Mouse (Mus musculus) spleen, postnatal 10 days (tissue): ENCODE measurements around the gene Sec31b.

Source experiments
- DNase-seq, 2 experiments: peaks; one replicate each; pipeline ENCODE4 v3.0.0; 2021 to 2022; ENCODE audit warnings: low spot score in 2 of 2

The Sec31b gene

DNA sequence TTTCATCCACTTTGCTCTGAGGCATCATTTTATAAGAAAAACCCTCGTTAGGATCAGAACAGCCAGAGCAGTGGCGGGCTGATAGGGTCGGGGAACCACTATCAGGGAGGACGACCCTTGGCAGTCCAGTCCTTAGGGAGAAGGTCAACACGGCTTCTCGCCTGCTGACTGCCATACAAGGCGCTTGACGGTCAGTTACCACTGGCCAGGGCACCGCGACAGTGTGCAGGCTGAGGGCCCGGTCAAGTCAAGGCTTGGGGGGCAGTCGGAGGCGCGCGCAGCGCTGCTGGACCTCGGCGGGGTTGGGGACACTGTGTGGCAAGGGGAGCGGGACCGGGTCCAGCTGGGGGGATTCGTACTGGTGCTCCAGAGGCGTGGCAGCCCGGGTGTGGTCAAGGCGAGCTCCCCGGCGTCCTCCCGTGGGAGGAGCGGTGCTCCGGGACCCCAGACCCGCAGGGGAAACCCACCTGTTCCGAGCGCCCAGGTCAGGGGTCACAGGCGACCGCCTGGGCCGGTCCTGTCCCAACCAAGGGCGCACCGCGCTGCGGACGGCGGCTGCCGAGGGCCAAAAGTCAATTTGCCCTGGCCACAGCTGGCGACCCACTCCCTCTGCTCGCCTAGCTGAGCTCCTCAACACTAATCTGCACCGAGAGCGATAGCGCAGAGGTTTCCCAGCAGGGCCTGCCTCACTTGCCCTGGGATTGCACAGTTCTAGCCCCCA lies at the start of gene Sec31b:
TSS of gene Sec31b (minus strand) at position 544 of the 721 bp plus-strand sequence.
- peak; percentile 22 to 56 for DNase-seq

DNA sequence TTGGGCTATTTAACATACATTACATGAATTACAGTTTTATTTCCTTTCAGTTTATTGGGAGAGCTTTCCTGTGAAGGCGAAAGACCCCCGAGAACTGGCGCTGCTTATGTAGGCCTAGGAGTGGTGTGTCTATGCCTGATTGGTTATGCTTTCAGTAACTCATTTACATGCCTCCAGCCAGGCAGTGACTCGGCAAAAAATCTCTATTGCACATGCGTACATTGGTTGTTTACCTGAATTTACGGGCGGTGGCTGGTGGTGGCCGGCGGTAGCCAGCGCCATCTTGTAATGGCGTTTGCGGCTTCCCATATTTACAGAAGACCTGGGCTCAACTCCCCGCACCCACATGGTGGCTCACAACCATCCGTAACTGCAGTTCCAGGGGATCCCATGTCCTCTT lies 48.5 kb upstream of the Sec31b start:
- DNase-seq, result no peak

DNA sequence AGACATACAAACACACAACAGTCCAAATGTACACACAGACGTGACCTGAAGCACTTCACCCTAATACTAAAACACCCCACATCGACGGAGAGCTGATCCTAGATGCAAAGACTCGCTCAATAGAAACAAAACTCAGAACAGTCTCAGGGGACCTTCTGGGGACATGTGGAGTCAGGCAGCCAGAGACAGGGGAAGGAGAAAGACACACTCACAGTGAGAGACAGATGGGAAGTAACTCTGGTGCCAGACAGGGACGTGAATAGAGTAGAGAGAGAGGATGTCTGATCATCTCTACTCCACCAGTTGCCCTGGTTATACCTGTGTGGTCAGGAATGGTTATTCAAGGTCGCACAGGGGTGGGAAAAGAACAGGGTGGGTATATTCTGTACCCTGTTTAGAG lies 46.0 kb upstream of the Sec31b start:
- DNase-seq, result no peak

DNA sequence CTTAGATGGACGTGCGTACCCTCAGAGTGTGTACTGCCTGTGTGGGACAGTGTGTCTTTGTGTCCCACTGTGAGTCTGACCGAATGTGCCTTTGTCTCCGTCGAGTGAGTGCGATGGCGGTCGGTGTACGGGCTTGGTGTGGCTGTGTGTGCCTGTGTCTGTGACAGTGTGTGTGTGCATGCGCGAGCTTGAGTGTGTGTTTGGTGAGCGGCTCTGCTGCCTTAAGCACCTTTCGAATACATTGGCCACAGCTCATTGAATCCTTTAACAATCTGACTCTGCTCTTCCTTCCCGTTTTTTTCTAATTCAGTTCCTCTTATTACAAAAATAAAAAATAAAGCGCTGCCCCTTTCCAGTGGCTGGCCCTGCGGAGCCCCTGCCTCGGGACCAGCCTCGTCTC lies 45.3 kb upstream of the Sec31b start:
- peak in 1 of 2 experiments; percentile 38 for DNase-seq

DNA sequence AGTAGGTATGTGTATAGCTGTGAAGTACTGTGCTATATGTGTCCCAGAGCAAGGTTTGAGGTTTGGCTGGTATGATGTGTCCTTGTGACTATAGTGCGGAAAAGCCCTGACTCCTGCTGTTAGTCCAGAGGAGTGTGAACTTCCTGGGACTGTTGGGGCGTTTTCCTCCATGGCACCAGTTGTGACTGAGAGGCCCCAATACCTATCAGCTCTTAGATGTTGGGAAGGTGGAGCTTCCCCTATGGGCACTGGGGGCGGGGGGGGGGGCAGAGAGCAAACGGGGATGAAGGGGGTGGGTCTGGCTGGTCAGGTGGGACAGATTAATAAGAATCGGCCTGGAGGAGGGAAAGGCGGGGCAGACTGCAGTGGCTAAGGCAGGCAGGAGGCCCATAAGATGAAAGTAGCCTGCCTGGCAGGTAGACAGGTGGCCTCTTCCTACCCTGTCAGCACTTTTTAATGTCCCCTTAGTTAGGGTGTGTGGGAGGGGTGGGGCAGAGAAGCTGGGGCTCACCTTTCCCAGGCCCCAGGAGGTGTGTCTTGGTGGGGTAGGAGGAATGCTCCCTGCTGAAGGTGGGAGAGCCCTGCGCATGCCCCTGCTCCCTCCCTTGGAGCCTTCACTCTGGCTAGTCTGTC lies 44.0 kb upstream of the Sec31b start:
- DNase-seq, result no peak

DNA sequence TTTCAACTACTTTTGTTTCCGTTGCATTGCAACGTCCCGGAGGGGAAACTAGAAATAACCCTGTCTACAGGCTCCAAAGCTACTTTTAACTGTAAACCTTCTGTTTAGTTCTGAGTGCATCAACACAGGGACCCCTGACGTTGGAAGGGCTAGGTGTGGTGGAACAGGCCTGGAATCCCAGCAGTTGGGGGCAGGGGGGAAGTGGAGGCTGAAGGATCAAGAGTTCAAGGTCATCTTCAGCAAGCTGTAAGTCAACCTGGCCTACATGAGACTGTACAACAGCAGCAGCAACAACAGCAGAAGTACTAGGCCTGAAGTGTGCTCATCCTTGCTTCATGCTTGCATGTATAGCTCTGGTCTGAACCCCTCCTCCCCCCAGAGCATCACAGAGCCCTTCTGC lies 42.4 kb upstream of the Sec31b start:
- DNase-seq, result no peak

DNA sequence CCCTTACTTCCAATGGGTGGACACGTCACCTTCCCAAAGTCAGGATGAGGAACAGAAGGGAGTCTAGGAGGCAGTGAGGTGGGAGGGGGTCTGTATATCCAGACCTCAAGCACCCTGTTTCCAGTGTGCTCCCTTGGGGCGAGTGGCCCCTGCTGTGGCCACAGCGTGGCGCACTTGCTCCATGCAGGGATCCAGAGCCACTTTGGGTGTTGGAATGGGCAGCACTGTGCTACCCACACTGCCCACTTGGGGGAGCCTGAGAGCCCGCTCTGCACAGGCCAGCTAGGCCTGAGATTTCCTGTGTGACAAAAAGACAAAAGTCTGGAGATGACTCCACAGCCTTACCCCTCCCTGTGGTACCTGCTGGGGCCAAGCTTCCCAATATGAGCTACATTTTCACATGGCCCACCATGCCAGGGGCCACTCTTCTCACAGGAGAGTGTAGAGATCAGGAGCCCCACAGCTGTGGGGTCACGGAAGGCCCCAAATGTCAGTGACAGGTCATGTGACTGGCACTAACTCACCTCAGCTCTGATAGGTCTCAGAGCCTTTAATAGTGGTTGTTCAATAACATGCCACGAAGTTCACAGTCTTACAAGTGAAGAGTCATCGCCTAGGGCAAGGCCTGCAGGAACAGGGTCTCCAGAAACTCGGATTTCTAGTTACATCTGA lies 37.1 kb upstream of the Sec31b start:
- peak; percentile 77 to 92 for DNase-seq

DNA sequence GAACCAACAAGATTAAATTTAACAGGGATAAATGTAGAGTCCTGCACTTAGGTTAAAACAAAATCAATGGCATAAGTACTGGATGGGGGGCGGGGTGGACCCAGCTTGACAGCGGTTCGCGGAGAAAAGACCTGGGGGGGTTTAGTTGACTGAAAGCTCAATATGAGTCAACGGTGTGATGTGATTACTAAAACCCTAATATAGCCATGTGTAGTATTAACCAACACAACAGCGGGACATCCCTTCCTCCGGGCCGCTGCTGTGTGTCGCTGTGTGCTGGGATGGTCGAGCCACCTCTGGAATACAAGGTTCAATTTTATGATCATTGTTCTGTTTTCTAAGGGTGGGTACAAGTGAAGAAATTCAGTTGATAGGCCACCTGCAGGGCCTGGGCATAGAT lies 36.4 kb upstream of the Sec31b start:
- no peak for DNase-seq

DNA sequence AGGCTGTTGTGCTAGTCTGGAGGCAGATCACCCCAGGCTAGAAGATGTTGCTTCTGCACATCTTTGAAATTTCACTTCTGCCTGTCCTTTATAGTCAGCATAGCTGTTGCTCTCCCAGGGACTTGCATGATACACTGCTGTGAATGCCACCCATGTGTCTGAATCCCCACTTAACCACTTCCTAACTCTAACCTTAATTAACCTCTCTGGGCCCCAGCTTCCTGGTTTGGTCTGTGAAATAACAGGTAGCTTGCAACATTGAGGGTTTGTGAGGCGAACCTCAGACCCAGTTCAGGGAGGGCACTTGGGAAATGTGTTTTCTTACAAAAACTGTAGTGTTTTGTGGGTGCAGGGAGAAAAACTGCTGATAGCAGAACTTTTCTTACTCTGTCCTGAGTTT lies 32.4 kb upstream of the Sec31b start:
- DNase-seq, result no peak

DNA sequence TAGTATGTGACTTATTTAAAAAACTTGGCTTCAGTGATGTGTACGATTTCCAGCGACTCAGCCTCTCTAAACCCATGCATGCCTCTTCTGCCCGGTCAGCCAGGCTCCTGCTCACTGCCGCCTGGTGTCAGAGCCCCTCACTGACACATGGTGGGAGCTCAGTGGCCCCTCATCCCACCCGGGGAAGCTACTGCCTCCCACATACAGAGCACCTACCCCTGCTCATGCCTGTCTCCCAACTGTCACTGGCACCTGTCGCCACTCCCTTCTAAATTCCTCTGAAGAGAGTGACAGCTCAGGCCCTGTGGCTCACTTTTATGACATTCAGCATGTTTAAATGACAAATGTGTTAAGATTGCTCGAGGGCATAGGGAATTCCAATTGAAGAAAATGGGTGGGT lies 30.6 kb upstream of the Sec31b start:
- no peak for DNase-seq

DNA sequence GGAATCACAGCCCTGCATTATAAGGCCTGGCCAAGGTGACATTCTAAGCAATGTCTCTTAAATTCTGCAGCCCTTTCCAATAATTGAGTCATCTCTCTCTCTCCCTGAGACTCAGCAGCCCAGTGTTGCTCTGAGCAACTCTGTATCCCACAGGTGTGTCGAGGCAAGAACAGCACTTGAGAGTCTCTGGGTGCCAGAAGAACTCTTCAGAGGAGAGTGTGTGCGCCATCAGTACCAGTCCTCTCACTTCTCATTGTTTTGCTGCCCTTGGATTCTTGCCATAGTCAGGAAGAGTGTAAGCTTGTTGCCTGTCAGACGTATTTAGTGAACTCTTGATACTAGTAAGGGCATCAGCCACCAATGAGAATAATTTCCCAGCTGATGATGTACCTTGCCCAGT lies 22.1 kb upstream of the Sec31b start:
- DNase-seq, result no peak

DNA sequence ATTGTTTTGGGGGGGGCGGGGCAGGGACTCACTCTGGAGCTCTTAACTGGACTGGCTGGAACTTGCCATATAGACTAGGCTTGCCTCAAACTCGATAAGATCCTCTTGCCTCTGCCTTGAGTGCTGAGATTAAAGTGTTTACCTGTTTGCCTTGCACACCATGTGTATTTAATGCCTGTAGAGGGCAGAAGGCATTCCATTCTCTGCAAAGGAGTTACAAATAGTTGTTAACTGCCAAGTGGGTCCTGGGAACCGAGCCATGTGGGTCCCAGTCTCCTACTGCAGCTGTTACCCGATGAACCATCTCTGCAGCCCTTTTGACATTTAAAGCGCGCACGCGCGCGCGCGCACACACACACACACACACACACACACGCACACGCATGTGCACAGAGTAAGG lies 18.3 kb upstream of the Sec31b start:
- DNase-seq, result no peak

DNA sequence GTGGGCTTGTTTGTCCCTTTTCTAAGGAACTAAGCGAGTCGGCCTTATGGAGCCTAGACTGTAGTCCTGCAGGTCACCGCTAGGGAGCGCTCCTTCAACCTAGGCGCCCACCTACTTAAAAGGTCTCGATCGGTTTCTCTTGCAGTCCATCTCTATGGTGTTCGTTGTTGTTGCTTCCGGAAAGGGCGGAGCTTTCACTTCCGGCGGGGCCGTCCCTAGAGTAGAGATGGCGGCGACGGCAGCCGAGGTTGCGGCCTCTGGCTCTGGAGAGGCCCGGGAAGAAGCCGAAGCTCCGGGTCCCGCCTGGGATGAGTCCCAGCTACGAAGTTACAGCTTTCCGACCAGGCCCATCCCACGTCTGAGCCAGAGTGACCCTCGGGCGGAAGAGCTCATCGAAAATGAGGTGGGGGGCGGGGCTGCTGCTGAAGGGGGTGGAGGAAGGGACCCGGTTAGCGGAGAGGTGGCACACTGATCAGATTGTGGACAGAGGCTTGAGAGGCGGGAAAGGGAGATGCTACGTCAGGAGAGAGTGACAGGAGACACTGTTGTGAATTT lies 17.1 kb upstream of the Sec31b start, which contains the start of gene Hif1an:
TSS of gene Hif1an (plus strand) at position 199 of the 555 bp plus-strand sequence.
- DNase-seq, result peak; percentile 91 to 95

DNA sequence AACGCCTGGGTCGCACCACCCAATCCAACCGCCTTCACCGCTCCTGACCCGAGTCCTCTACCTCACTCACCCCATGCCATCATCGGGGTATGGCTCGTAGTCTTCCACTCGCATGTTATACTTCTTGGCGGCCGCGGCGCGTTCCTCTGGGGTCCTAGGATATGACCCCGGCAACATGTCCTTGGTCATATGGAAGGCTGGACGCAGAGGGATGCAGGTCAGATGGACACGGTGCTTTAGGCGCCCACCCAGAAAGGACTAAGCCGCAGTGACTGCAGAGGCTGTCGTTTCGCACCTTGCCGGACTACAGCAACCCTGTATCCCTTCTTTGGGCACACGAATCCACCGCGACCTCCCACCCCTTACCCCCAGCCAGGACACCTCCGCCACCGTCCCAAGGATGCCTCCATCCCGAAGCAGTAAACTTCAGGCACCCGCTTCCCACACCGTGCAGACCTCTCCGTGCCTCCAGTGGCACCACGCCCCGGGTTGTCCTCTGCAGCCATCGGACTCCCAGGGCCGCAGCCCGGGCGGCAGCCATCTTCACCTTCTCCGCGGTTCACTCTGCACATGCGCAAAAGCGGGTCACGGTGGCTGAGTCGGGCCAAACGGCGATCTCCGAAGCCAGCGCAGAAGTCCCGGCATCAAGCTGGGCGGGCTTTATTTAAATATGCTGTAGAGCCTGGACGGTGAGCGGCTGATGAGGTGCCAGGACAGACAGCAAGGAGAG lies 9.4 kb upstream of the Sec31b start, which contains the start of gene Ndufb8:
TSS of gene Ndufb8 (minus strand) at position 580 of the 730 bp plus-strand sequence.
- DNase-seq, result peak; percentile 94 to 97

DNA sequence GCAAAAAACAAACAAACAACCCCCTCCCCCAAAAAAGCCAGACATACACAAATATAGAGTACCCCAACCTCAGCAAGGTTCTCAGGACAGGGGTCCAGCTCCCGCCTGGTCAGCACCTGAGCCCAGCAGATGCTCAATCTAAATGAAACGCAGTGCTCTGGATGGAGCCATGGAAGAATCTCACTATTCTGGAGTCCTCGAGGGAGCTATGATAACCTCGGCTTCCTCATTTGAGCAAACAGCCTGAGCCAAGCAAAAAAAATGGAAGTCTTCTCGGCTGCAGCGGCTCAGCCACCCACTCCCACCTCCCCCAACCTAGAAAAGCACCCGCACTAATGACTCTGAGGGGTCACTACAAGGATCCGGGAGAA lies 8.8 kb upstream of the Sec31b start:
- DNase-seq, result no peak

DNA sequence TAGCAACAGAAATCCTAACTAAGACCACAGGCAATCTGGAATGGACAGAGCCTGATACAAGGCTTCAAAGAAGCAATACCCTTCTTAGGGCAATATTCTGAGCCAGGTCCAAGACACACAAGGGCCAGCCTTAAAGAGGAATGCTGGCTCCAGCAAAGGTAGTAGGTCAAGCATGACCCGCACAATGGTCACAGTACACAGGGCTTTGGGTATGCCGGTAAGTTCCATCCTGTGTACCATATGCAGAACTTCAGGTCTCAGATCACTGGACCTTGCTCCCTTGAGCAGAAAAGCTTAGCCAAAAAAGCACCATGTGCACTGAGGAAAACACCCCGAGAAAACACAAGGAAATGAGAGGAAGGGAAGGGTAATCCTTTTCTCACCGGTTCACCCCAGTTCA lies 7.6 kb upstream of the Sec31b start:
- no peak for DNase-seq

DNA sequence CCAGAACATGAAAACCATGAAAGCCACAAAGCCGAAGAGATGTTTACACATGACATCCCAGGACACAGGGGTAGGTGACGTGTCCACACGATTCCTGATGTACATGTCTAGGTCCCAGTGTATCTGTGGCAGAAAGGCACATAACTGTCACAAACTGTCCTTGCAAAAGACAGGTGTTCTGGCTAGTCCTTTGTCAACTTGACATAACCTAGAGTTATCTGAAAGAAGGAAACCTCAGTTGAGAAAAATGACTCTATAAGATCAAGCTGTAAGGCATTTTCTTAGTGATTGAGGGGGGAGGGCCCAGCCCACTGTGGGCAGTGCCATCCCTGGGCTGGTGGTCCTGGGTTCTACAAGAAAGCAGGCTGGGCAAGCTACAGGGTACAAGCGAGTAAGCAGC lies 7.1 kb upstream of the Sec31b start, which contains the start of gene Gm20538:
TSS of gene Gm20538 (minus strand) at position 101 of the 400 bp plus-strand sequence.
- no peak for DNase-seq

DNA sequence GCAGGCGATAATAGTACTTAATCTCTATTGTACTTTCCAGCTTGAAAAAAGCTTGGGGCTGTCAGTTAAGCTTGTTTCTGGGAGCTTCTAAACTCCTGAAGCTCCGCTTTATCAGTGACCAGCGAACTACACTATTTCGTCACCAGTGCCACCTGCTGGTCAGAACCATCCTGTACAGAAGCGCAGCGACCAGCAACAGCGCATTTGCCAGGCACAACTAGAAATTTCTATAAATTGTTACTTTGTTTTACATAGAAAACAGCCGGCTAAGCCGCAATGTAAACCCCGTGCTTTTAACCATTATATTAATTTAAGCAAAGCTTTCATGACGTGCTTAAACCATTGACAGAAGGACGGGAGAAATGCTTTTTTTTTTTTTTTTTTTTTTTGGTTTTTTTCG lies 889 bp downstream of the Sec31b start:
- peak; percentile 54 to 87 for DNase-seq

DNA sequence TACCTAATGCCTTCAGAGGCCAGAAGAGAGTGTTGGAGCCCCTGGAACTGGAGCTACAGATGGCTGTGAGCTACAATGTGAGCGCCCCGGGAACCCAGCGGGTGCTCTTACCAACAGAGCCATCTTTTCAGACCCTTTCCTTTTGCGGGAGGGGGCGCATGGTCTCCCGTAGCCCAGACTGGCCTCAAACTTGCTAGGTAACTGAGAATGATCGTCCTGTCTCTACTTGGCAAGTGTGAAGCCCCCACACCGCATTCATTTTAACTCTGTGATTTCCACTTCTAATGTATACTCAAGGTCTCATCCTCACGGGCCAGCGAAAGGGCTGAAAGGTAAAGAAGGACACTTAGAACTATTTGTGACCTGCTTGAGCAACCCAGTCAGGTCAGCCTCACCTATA lies 1.3 kb downstream of the Sec31b start:
- no peak for DNase-seq

DNA sequence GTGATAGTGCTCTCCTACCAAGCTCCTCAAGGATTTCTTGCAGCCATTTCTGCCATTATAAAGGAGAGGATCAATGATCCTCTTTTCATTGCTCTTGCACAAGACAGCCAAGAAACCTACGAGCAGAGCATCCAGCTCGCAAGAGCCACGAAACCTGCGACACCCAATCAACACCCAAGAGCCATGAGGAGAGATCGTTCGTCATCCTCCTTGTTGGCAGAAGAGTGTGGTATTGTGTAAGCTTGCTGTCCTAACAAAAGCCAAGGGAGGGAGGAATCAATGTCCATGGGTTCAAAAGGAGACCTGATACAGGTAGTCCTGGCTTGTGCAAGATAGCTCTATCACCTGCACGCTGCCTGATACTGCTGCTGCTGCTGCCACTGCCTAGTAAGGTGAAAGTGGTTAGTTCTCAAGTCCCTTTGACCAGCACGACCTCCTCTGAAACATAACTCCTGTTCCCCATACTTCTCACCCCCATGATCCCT lies 2.9 kb downstream of the Sec31b start:
- DNase-seq, result no peak

DNA sequence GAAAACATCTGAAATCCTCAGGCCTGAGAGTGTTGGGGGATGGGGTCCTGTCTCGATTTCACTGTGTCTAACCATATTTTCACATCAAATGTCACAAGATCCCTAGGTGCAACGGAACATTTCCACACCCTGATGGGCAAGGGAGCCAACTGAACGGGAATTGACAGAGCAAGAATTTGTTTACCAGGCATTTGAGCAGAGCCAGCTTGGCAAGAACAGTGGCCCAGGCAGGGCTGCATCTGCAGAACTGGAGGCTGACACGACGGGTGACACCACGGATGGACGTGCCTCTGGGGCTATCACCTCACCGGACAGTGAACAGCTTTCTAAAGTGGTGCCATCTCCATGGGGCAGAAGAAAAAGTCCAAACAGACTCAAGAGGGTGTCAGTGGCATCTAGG lies 8.2 kb downstream of the Sec31b start:
- DNase-seq, result no peak

DNA sequence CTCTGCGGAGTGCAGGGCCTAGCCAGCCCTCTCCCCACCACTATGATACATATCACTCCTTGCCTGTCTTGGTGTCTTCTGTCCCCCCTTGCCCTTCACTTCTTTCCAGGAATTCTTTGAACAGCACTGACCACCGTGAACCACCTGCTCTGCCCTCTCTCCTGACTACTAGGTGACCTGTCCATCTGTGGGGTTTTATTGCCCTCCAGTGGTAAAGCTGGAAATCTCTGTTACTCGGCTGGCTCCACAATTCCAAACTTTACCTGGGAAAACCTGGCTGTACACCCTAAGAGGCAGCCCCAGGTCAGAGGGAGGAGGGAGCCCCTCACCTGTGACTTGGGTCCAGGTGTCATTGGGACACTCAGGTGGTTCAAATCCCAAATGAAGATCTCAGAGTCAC lies 10.3 kb downstream of the Sec31b start:
- DNase-seq, result no peak
